Mouse (Mus musculus): ENCODE measurements at regions not wholly inside any gene's neighbourhood (a gene's known extent, or its start where the extent isn't known, plus 50 kb on each side); places are given as distances from the start of the nearest gene placed in this dataset.

GRCm38 (mm10) chr12:35623484-35623883 lies 88.6 kb upstream of the Ahr start:
- Histone ChIP-seq H3K4me1 (replicated peaks; ENCODE audit: control insufficient read depth, insufficient read depth, low read length) (no peaks in the 10 kb centered on the region), H3K36me3 (ENCODE audit: control insufficient read depth, insufficient read depth, low read length) (no peaks in the 10 kb centered on the region), H3K27ac (ENCODE audit: control insufficient read depth, insufficient read depth, low read length) (no peak overlapping the region), H3K27me3 (ENCODE audit: control insufficient read depth, insufficient read depth, low read length) (no peaks in the 10 kb centered on the region), H3K4me3 (ENCODE audit: control insufficient read depth, insufficient read depth, low read length) (no peak overlapping the region)
- no peak for TF ChIP-seq POLR2A (IDR thresholded peaks at IDR 0.05; ENCODE audit: control insufficient read depth, extremely low read depth, insufficient read depth, low read length, poor library complexity)
- no peak for TF ChIP-seq CTCF (IDR thresholded peaks at IDR 0.05; ENCODE audit: borderline replicate concordance, control insufficient read depth, extremely low read depth, insufficient read depth, low read length, poor library complexity)
- WGBS = 36% methylated on average over 3 of the region's 3 CpGs
- no peak for DNase-seq

GRCm38 (mm10) chr12:35614885-35615284 lies 80.0 kb upstream of the Ahr start:
- no peaks in the 10 kb centered on the region for H3K36me3 ChIP-seq (ENCODE audit: control insufficient read depth, insufficient read depth, low read length)
- no peaks in the 10 kb centered on the region for H3K27me3 ChIP-seq (ENCODE audit: control insufficient read depth, insufficient read depth, low read length)
- TF ChIP-seq CTCF (IDR thresholded peaks at IDR 0.05; ENCODE audit: borderline replicate concordance, control insufficient read depth, extremely low read depth, insufficient read depth, low read length, poor library complexity) (no peak), POLR2A (IDR thresholded peaks at IDR 0.05; ENCODE audit: control insufficient read depth, extremely low read depth, insufficient read depth, low read length, poor library complexity) (no peak)
- no peak overlapping the region for H3K27ac ChIP-seq (ENCODE audit: control insufficient read depth, insufficient read depth, low read length)
- H3K4me1 ChIP-seq (replicated peaks; ENCODE audit: control insufficient read depth, insufficient read depth, low read length) = no peaks in the 10 kb centered on the region
- 85% methylated on average over 4 of the region's 4 CpGs for WGBS
- H3K4me3 ChIP-seq (ENCODE audit: control insufficient read depth, insufficient read depth, low read length) = no peak overlapping the region
- no peak for DNase-seq

- no peak for DNase-seq
- H3K36me3 ChIP-seq (ENCODE audit: control insufficient read depth, insufficient read depth, low read length) = no peaks in the 10 kb centered on the region
- H3K27me3 ChIP-seq (ENCODE audit: control insufficient read depth, insufficient read depth, low read length) = no peaks in the 10 kb centered on the region
- H3K4me1 ChIP-seq (replicated peaks; ENCODE audit: control insufficient read depth, insufficient read depth, low read length) = no peaks in the 10 kb centered on the region
- no peak overlapping the region for H3K27ac ChIP-seq (ENCODE audit: control insufficient read depth, insufficient read depth, low read length)
- 88% methylated on average over 1 of the region's 1 CpGs for WGBS
- H3K4me3 ChIP-seq (ENCODE audit: control insufficient read depth, insufficient read depth, low read length) = no peak overlapping the region
- no peak for TF ChIP-seq POLR2A (IDR thresholded peaks at IDR 0.05; ENCODE audit: control insufficient read depth, extremely low read depth, insufficient read depth, low read length, poor library complexity)
- no peak for TF ChIP-seq CTCF (IDR thresholded peaks at IDR 0.05; ENCODE audit: borderline replicate concordance, control insufficient read depth, extremely low read depth, insufficient read depth, low read length, poor library complexity)
These were observed 72.8 kb upstream of the Ahr start for GRCm38 (mm10) chr12:35607652-35608051.

- Histone ChIP-seq H3K4me1 (replicated peaks; ENCODE audit: control insufficient read depth, insufficient read depth, low read length) (no peaks in the 10 kb centered on the region), H3K27ac (ENCODE audit: control insufficient read depth, insufficient read depth, low read length) (no peak overlapping the region), H3K36me3 (ENCODE audit: control insufficient read depth, insufficient read depth, low read length) (no peaks in the 10 kb centered on the region), H3K4me3 (ENCODE audit: control insufficient read depth, insufficient read depth, low read length) (no peak overlapping the region), H3K27me3 (ENCODE audit: control insufficient read depth, insufficient read depth, low read length) (no peaks in the 10 kb centered on the region)
- 94% methylated on average over 1 of the region's 1 CpGs for WGBS
- DNase-seq = no peak
- TF ChIP-seq POLR2A (IDR thresholded peaks at IDR 0.05; ENCODE audit: control insufficient read depth, extremely low read depth, insufficient read depth, low read length, poor library complexity) (no peak), CTCF (IDR thresholded peaks at IDR 0.05; ENCODE audit: borderline replicate concordance, control insufficient read depth, extremely low read depth, insufficient read depth, low read length, poor library complexity) (no peak)
These were observed 68.9 kb upstream of the Ahr start for GRCm38 (mm10) chr12:35603742-35604141.

- no peaks in the 10 kb centered on the region for H3K4me1 ChIP-seq (replicated peaks; ENCODE audit: control insufficient read depth, insufficient read depth, low read length)
- no peaks in the 10 kb centered on the region for H3K36me3 ChIP-seq (ENCODE audit: control insufficient read depth, insufficient read depth, low read length)
- TF ChIP-seq POLR2A (IDR thresholded peaks at IDR 0.05; ENCODE audit: control insufficient read depth, extremely low read depth, insufficient read depth, low read length, poor library complexity) (no peak), CTCF (IDR thresholded peaks at IDR 0.05; ENCODE audit: borderline replicate concordance, control insufficient read depth, extremely low read depth, insufficient read depth, low read length, poor library complexity) (no peak)
- no peak for DNase-seq
- no peak overlapping the region for H3K27ac ChIP-seq (ENCODE audit: control insufficient read depth, insufficient read depth, low read length)
- 95% methylated on average over 3 of the region's 3 CpGs for WGBS
- no peak overlapping the region for H3K4me3 ChIP-seq (ENCODE audit: control insufficient read depth, insufficient read depth, low read length)
- no peaks in the 10 kb centered on the region for H3K27me3 ChIP-seq (ENCODE audit: control insufficient read depth, insufficient read depth, low read length)
These were observed 67.8 kb upstream of the Ahr start for GRCm38 (mm10) chr12:35602589-35602988.

- WGBS = 83% methylated on average over 9 of the region's 9 CpGs
- Histone ChIP-seq H3K27ac (ENCODE audit: control insufficient read depth, insufficient read depth, low read length) (no peak overlapping the region), H3K4me1 (replicated peaks; ENCODE audit: control insufficient read depth, insufficient read depth, low read length) (no peaks in the 10 kb centered on the region), H3K36me3 (ENCODE audit: control insufficient read depth, insufficient read depth, low read length) (no peaks in the 10 kb centered on the region), H3K27me3 (ENCODE audit: control insufficient read depth, insufficient read depth, low read length) (no peaks in the 10 kb centered on the region), H3K4me3 (ENCODE audit: control insufficient read depth, insufficient read depth, low read length) (no peak overlapping the region)
- DNase-seq = no peak
- TF ChIP-seq CTCF (IDR thresholded peaks at IDR 0.05; ENCODE audit: borderline replicate concordance, control insufficient read depth, extremely low read depth, insufficient read depth, low read length, poor library complexity) = no peak
- no peak for TF ChIP-seq POLR2A (IDR thresholded peaks at IDR 0.05; ENCODE audit: control insufficient read depth, extremely low read depth, insufficient read depth, low read length, poor library complexity)
These were observed 63.5 kb upstream of the Ahr start for GRCm38 (mm10) chr12:35598298-35598697.

GRCm38 (mm10) chr12:35592866-35593265 lies 58.0 kb upstream of the Ahr start:
- H3K4me1 ChIP-seq (replicated peaks; ENCODE audit: control insufficient read depth, insufficient read depth, low read length) = no peaks in the 10 kb centered on the region
- no peaks in the 10 kb centered on the region for H3K27me3 ChIP-seq (ENCODE audit: control insufficient read depth, insufficient read depth, low read length)
- H3K27ac ChIP-seq (ENCODE audit: control insufficient read depth, insufficient read depth, low read length) = no peak overlapping the region
- H3K4me3 ChIP-seq (ENCODE audit: control insufficient read depth, insufficient read depth, low read length) = no peak overlapping the region
- no peak for DNase-seq
- no peaks in the 10 kb centered on the region for H3K36me3 ChIP-seq (ENCODE audit: control insufficient read depth, insufficient read depth, low read length)
- 93% methylated on average over 3 of the region's 3 CpGs for WGBS
- no peak for TF ChIP-seq CTCF (IDR thresholded peaks at IDR 0.05; ENCODE audit: borderline replicate concordance, control insufficient read depth, extremely low read depth, insufficient read depth, low read length, poor library complexity)
- no peak for TF ChIP-seq POLR2A (IDR thresholded peaks at IDR 0.05; ENCODE audit: control insufficient read depth, extremely low read depth, insufficient read depth, low read length, poor library complexity)
